Mouse (Mus musculus): ENCODE results near the gene Hist1h2af. TPM values are rescaled to one million over a fixed set of nuclear protein-coding genes. Genes with fewer than 3 reads are reported as not detected.
"Not testable (repeated sequence)": the region's sequence is repeated elsewhere in the genome, so short reads cannot be mapped to it uniquely, and the experiment has no call there.

Hist1h2af gene
- polyA plus RNA-seq, 1 experiment from 2014 or later, result 9.3 TPM

DNA sequence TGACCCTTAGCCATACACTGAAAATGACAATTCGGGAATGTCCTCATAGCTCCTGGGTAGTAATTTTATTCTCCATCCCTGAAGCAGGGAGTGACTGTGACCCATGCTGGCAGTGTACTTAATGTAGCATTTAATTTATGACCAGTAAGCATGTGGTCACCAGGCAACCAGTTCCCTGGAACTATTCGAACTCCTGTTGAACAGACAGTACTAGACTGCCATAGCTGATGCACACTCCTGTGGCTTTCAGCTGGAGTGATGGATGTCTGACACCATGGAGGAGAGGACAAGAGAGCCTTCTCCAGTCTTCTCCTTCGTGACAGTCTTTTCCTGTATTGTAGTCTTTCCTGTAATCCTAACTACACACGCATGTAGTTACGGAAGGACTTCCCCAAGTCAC lies 4.7 kb upstream of the Hist1h2af start:
- Histone ChIP-seq H3K4me2 (replicated peaks) (peak overlapping the region; percentile 65), H3K36me3 (no peaks in the 10 kb centered on the region), H3K4me3 (peak overlapping the region; percentile 13; the same call in 1 of the 2 replicates)

DNA sequence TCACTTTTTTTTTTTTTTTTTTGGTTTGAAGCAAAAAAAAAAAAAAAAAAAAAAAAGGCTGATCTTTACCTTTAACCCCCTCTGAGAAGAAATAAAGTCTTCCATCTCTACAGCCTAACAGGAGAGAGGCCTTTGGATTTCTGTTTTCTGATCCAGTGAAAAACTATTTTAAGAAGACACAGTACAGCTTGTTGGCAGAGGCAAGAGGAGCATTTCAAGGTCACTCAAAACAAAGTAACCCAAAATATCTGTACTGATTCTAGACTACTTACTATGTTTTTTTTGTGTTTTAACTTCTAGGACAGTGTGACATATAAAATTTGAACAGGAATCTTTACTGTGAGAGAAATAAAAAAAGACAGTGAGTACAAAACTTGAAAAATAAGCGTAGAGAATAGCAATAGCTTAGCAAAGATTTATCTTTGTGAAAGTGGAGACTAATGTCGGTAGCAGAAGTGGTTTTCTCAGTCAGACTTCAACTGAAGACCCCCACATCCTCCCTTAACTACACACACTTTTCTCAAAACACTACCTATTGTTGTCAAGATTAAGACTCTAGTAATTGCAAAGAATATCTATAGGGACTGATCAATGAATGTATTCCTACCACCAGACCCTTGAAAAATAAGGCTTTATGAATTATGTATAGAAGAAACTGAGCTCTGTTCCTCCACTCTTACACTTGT lies 4.1 kb upstream of the Hist1h2af start:
- H3K27ac ChIP-seq, result peak overlapping the region; percentile 97
- peak overlapping the region; percentile 65 for H3K4me2 ChIP-seq (replicated peaks)
- no peaks in the 10 kb centered on the region for H3K36me3 ChIP-seq
- no peaks in the 10 kb centered on the region for H3K9me3 ChIP-seq
- peaks cover 29% of the 10 kb centered on the region for H3K4me1 ChIP-seq
- H3K9ac ChIP-seq, result peak overlapping the region; percentile 81
- 22% methylated on average over 2 of the region's 2 CpGs for WGBS
- no peaks in the 10 kb centered on the region for H3K27me3 ChIP-seq
- peak overlapping the region; percentile 55 for H3K4me3 ChIP-seq
- no peak for ATAC-seq (ENCODE audit: low FRiP score, low read depth)

More for the DNA sequence above, 4.7 kb upstream of the Hist1h2af start:
- ATAC-seq (ENCODE audit: low FRiP score, low read depth), result no peak
- 67% methylated on average over 5 of the region's 5 CpGs for WGBS
- Histone ChIP-seq H3K27me3 (no peaks in the 10 kb centered on the region), H3K9me3 (no peaks in the 10 kb centered on the region), H3K4me1 (peaks cover 25% of the 10 kb centered on the region), H3K9ac (no peak overlapping the region), H3K27ac (0 out of 2 replicates have a peak overlapping the region, but pooled peaks have one; percentile 15)

GRCm38 (mm10) chr13:23530181-23530900 lies 3.4 kb upstream of the Hist1h2af start:
- ATAC-seq (ENCODE audit: low FRiP score, low read depth), result no peak
- Histone ChIP-seq H3K9ac (peak overlapping the region; percentile 81), H3K4me3 (peak overlapping the region; percentile 55), H3K36me3 (no peaks in the 10 kb centered on the region), H3K4me1 (peaks cover 30% of the 10 kb centered on the region), H3K27me3 (no peaks in the 10 kb centered on the region), H3K27ac (peak overlapping the region; percentile 97), H3K4me2 (replicated peaks) (peak overlapping the region; percentile 65), H3K9me3 (no peaks in the 10 kb centered on the region)
- under 1% methylated on average over 20 of the region's 20 CpGs for WGBS

GRCm38 (mm10) chr13:23530901-23531875 lies 2.5 kb upstream of the Hist1h2af start, which contains the start of gene Hist1h4h:
Gene Hist1h4h, plus strand, starts transcription at chr13:23531050.
- H3K9ac ChIP-seq, result peak within 1 kb of the TSS; percentile 81
- peak within 1 kb of the TSS; percentile 65 for H3K4me2 ChIP-seq (replicated peaks)
- H3K27ac ChIP-seq, result peak within 1 kb of the TSS; percentile 97
- no peaks in the 10 kb centered on the region for H3K27me3 ChIP-seq
- ATAC-seq (ENCODE audit: low FRiP score, low read depth), result peak; percentile 81
- H3K9me3 ChIP-seq, result no peaks in the 10 kb centered on the region
- H3K36me3 ChIP-seq, result no peaks in the 10 kb centered on the region
- H3K4me3 ChIP-seq, result peak within 1 kb of the TSS; percentile 55
- under 1% methylated on average over 65 of the region's 70 CpGs for WGBS
- H3K4me1 ChIP-seq, result peaks cover 28% of the 10 kb centered on the region

DNA sequence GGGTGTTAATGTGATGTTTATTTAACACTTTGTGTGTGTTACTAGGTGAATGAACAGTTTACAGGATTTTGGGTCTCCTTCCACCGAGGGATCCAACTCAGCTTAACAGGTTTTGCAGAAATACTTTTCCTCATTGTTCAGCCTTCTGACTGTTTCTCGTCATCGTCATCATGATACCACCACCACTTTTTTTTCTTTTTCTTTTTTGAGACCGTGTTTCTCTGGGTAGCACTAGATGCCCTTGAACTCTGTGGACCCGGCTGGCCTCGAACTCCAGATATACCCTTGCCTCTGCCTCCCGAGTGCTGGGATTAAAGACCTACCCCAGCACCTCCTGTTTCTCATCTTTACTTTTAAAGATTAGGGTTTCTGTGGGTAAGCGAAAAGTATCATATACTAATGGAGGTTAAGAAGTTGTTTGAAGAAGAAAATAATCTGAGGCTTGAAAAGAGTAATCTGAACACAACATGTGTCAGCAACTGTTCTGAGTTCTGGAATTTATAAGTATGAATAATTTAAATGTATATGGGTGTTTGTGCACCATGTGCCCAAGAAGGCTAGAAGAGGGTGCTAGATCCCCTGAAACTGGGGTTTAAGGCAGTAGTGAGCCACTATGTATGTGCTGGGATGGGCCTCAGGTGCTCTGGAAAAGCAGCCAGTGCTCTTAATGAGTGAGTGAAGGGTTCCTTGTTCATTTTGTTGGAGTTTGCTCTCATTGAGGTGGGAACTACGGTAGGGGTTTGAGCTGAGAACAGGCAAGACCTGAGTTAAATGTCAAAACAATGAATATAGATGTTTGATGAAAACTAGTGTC lies 1.2 kb upstream of the Hist1h2af start:
- H3K9ac ChIP-seq, result peak overlapping the region; percentile 81
- 19% methylated on average over 9 of the region's 9 CpGs for WGBS
- peak overlapping the region; percentile 97 for H3K27ac ChIP-seq
- no peaks in the 10 kb centered on the region for H3K9me3 ChIP-seq
- peak overlapping the region; percentile 65 for H3K4me2 ChIP-seq (replicated peaks)
- ATAC-seq (ENCODE audit: low FRiP score, low read depth), result no peak
- H3K36me3 ChIP-seq, result no peaks in the 10 kb centered on the region
- peaks cover 39% of the 10 kb centered on the region for H3K4me1 ChIP-seq
- peak overlapping the region; percentile 55 for H3K4me3 ChIP-seq
- no peaks in the 10 kb centered on the region for H3K27me3 ChIP-seq

- Histone ChIP-seq H3K27me3 (no peaks in the 10 kb centered on the region), H3K27ac (peak overlapping the region; percentile 97), H3K9ac (peak overlapping the region; percentile 63), H3K9me3 (no peaks in the 10 kb centered on the region), H3K4me3 (peak overlapping the region; percentile 55), H3K36me3 (no peaks in the 10 kb centered on the region), H3K4me2 (replicated peaks) (peak overlapping the region; percentile 65), H3K4me1 (peaks cover 42% of the 10 kb centered on the region)
- WGBS, result 1% methylated on average over 15 of the region's 15 CpGs
- ATAC-seq (ENCODE audit: low FRiP score, low read depth), result 0 out of 2 replicates have a peak, but pooled peaks have one; percentile 15
Observed at GRCm38 (mm10) chr13:23534368-23535131, 844 bp downstream of the Hist1h2af start.

GRCm38 (mm10) chr13:23535137-23536075 lies 1.7 kb downstream of the Hist1h2af start, which contains the start of gene Hist1h3g:
Gene Hist1h3g, plus strand, starts transcription at chr13:23535422.
- WGBS, result 1% methylated on average over 55 of the region's 62 CpGs
- H3K4me3 ChIP-seq, result peak within 1 kb of the TSS; percentile 55
- H3K4me2 ChIP-seq (replicated peaks), result peak within 1 kb of the TSS; percentile 65
- peak; percentile 94 for ATAC-seq (ENCODE audit: low FRiP score, low read depth)
- peaks cover 42% of the 10 kb centered on the region for H3K4me1 ChIP-seq
- peak within 1 kb of the TSS; percentile 72 for H3K9ac ChIP-seq
- H3K27ac ChIP-seq, result peak within 1 kb of the TSS; percentile 97
- not testable (repeated sequence) for H3K36me3 ChIP-seq, H3K27me3 ChIP-seq, H3K9me3 ChIP-seq

DNA sequence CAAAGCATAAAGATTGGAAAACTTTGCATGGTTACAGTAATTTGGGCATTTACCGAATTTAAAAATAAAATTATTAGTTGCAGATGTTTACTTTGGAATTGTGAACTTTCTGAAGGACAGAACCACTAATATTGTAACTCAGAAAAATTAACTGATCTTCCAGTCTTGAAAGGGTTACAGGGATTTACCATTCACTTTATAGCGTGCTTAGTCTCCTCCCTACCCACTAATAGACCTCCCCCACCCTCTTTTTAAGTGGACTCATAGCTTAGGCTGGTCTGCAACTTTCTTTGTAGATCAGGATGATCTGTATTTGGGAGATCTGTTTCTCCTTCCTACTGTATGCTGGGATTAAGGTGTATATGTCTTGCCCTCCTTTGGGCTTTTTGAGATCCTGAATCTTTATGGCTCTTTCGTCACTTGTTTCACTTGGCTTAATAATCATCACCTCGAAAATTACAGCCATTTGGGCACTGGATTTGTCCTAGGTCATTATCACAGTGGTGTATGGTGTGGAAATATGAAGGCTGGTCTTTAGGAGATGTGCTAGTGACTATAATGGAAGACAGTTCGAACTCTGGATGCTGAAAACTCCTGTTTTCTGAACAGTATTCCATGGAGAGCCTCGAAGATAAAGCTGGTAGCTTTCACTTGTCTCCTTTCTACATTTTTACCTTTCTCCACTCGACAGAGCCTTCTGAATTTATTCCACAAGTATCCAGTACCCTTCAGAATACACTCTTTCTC lies 2.5 kb downstream of the Hist1h2af start:
- no peaks in the 10 kb centered on the region for H3K36me3 ChIP-seq
- peaks cover 42% of the 10 kb centered on the region for H3K4me1 ChIP-seq
- peak overlapping the region; percentile 55 for H3K4me3 ChIP-seq
- peak overlapping the region; percentile 97 for H3K27ac ChIP-seq
- WGBS, result 19% methylated on average over 7 of the region's 7 CpGs
- H3K9me3 ChIP-seq, result no peaks in the 10 kb centered on the region
- H3K27me3 ChIP-seq, result no peaks in the 10 kb centered on the region
- peak overlapping the region; percentile 72 for H3K9ac ChIP-seq
- peak overlapping the region; percentile 65 for H3K4me2 ChIP-seq (replicated peaks)
- no peak for ATAC-seq (ENCODE audit: low FRiP score, low read depth)

DNA sequence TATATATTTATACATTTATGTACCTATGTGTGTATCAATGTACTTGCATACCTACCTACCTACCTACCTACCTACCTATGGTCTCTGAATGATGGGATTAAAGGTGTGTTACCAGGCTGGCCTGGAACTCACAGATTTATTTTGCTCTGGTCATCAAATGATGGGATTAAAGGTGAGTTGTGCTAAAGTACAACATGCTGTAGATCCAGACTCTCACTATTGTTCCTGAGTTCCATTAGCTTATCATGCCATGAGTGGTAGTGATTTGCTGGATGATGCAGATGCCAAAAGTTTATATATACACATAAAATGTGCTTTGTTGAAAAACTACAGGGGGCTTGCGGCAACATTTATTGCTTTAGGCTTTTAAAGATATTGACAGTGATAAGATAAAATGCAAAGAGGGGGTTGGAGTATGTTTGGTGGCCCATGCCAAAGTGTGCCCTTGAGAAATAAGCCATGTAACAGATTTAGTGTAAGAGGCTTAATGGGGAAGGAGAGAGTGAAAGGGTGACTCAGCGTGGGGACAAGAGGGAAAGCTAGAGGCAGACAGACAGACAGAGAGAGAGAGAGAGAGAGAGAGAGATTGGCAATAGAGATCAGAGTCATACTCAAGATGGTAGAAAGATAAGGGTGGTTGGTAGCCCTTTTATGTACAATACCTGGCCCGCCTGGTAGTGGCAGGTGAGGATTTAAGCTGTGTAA lies 3.5 kb downstream of the Hist1h2af start:
- Histone ChIP-seq H3K36me3 (no peaks in the 10 kb centered on the region), H3K9me3 (no peaks in the 10 kb centered on the region), H3K4me3 (peak overlapping the region; percentile 55), H3K9ac (peak overlapping the region; percentile 19), H3K27me3 (no peaks in the 10 kb centered on the region), H3K4me1 (peaks cover 41% of the 10 kb centered on the region), H3K4me2 (replicated peaks) (peak overlapping the region; percentile 65), H3K27ac (peak overlapping the region; percentile 39)
- no peak for ATAC-seq (ENCODE audit: low FRiP score, low read depth)
- 75% methylated on average over 3 of the region's 3 CpGs for WGBS

Data from limb, embryonic 13.5 days (tissue).